Mouse (Mus musculus): ENCODE results near the gene Polr2b. TPM values are rescaled to one million over a fixed set of nuclear protein-coding genes. Genes with fewer than 3 reads are reported as not detected.

The Polr2b gene
- polyA plus RNA-seq, 1 experiment from 2014 or later: 40.0 TPM

- peaks cover 0 to 2% of the 10 kb centered on the region in 2 experiments; a peak in 1 of 4 replicates for H3K4me1 ChIP-seq (ENCODE audit: control insufficient read depth in 2 of 2, insufficient read depth in 2 of 2, low read length in 2 of 2)
- no peak overlapping the region for H3K4me2 ChIP-seq (ENCODE audit: low read length)
- no peak overlapping the region for H3K9ac ChIP-seq (ENCODE audit: low read length)
- peaks cover 77% of the 10 kb centered on the region for H3K36me3 ChIP-seq (ENCODE audit: control insufficient read depth, insufficient read depth, low read length)
- no peak overlapping the region for H3K4me3 ChIP-seq (ENCODE audit: control insufficient read depth in 1 of 2, insufficient read depth in 1 of 2, low read depth in 1 of 2, low read length in 2 of 2)
- H3K27ac ChIP-seq (replicated peaks in 1 of 2; ENCODE audit: control insufficient read depth in 1 of 2, insufficient read depth in 1 of 2, low read depth in 2 of 2, low read length in 2 of 2): no peak overlapping the region
- no peak for ATAC-seq (ENCODE audit: insufficient number of reproducible peaks, insufficient read depth, low FRiP score, low read depth)
- H3K27me3 ChIP-seq (ENCODE audit: control insufficient read depth, insufficient read depth, low read length): no peaks in the 10 kb centered on the region
- H3K9me3 ChIP-seq (ENCODE audit: control insufficient read depth, low read length): no peaks in the 10 kb centered on the region
- WGBS: 87% methylated on average over 7 of the region's 7 CpGs
Measured at GRCm38 (mm10) chr5:77292803-77293522, 17.0 kb upstream of the Polr2b start.

- Histone ChIP-seq H3K4me1 (ENCODE audit: control insufficient read depth in 2 of 2, insufficient read depth in 2 of 2, low read length in 2 of 2) (no peaks in the 10 kb centered on the region), H3K4me3 (ENCODE audit: control insufficient read depth in 1 of 2, insufficient read depth in 1 of 2, low read depth in 1 of 2, low read length in 2 of 2) (no peak overlapping the region), H3K9me3 (ENCODE audit: control insufficient read depth, low read length) (no peaks in the 10 kb centered on the region), H3K4me2 (ENCODE audit: low read length) (no peak overlapping the region), H3K27ac (replicated peaks in 1 of 2; ENCODE audit: control insufficient read depth in 1 of 2, insufficient read depth in 1 of 2, low read depth in 2 of 2, low read length in 2 of 2) (no peak overlapping the region), H3K36me3 (ENCODE audit: control insufficient read depth, insufficient read depth, low read length) (peaks cover 55% of the 10 kb centered on the region), H3K27me3 (ENCODE audit: control insufficient read depth, insufficient read depth, low read length) (no peaks in the 10 kb centered on the region), H3K9ac (ENCODE audit: low read length) (no peak overlapping the region)
- ATAC-seq (ENCODE audit: insufficient number of reproducible peaks, insufficient read depth, low FRiP score, low read depth): no peak
- WGBS: 90% methylated on average over 2 of the region's 2 CpGs
Measured at GRCm38 (mm10) chr5:77299486-77299885, 10.5 kb upstream of the Polr2b start.

GRCm38 (mm10) chr5:77301296-77301903, 8.5 kb upstream of the Polr2b start:
- Histone ChIP-seq H3K36me3 (ENCODE audit: control insufficient read depth, insufficient read depth, low read length) (peaks cover 60% of the 10 kb centered on the region), H3K27ac (replicated peaks in 1 of 2; ENCODE audit: control insufficient read depth in 1 of 2, insufficient read depth in 1 of 2, low read depth in 2 of 2, low read length in 2 of 2) (no peak overlapping the region), H3K9ac (ENCODE audit: low read length) (no peak overlapping the region), H3K9me3 (ENCODE audit: control insufficient read depth, low read length) (no peaks in the 10 kb centered on the region), H3K4me3 (ENCODE audit: control insufficient read depth in 1 of 2, insufficient read depth in 1 of 2, low read depth in 1 of 2, low read length in 2 of 2) (no peak overlapping the region), H3K4me2 (ENCODE audit: low read length) (no peak overlapping the region), H3K27me3 (ENCODE audit: control insufficient read depth, insufficient read depth, low read length) (no peaks in the 10 kb centered on the region), H3K4me1 (ENCODE audit: control insufficient read depth in 2 of 2, insufficient read depth in 2 of 2, low read length in 2 of 2) (no peaks in the 10 kb centered on the region)
- WGBS: 74% methylated on average over 6 of the region's 6 CpGs
- ATAC-seq (ENCODE audit: insufficient number of reproducible peaks, insufficient read depth, low FRiP score, low read depth): no peak

GRCm38 (mm10) chr5:77307821-77308553, 2.0 kb upstream of the Polr2b start:
- H3K27me3 ChIP-seq (ENCODE audit: control insufficient read depth, insufficient read depth, low read length): no peaks in the 10 kb centered on the region
- no peak for ATAC-seq (ENCODE audit: insufficient number of reproducible peaks, insufficient read depth, low FRiP score, low read depth)
- peaks cover 36% of the 10 kb centered on the region for H3K36me3 ChIP-seq (ENCODE audit: control insufficient read depth, insufficient read depth, low read length)
- no peak overlapping the region for H3K27ac ChIP-seq (replicated peaks in 1 of 2; ENCODE audit: control insufficient read depth in 1 of 2, insufficient read depth in 1 of 2, low read depth in 2 of 2, low read length in 2 of 2)
- H3K9ac ChIP-seq (ENCODE audit: low read length): peak overlapping the region; percentile 81
- no peaks in the 10 kb centered on the region for H3K9me3 ChIP-seq (ENCODE audit: control insufficient read depth, low read length)
- H3K4me3 ChIP-seq (ENCODE audit: control insufficient read depth in 1 of 2, insufficient read depth in 1 of 2, low read depth in 1 of 2, low read length in 2 of 2): peak overlapping the region; percentile 4 to 92; a peak in 2 of 4 replicates
- 84% methylated on average over 5 of the region's 5 CpGs for WGBS
- H3K4me1 ChIP-seq (ENCODE audit: control insufficient read depth in 2 of 2, insufficient read depth in 2 of 2, low read length in 2 of 2): peaks cover 6 to 22% of the 10 kb centered on the region in 2 experiments
- peak overlapping the region; percentile 100 for H3K4me2 ChIP-seq (ENCODE audit: low read length)

- peak overlapping the region; percentile 100 for H3K4me2 ChIP-seq (ENCODE audit: low read length)
- no peaks in the 10 kb centered on the region for H3K9me3 ChIP-seq (ENCODE audit: control insufficient read depth, low read length)
- whole genome bisulfite sequencing: under 1% methylated on average over 76 of the region's 76 CpGs
- H3K36me3 ChIP-seq (ENCODE audit: control insufficient read depth, insufficient read depth, low read length): peaks cover 47% of the 10 kb centered on the region
- H3K27ac ChIP-seq (replicated peaks in 1 of 2; ENCODE audit: control insufficient read depth in 1 of 2, insufficient read depth in 1 of 2, low read depth in 2 of 2, low read length in 2 of 2): no peak overlapping the region
- peak; percentile 40 for ATAC-seq (ENCODE audit: insufficient number of reproducible peaks, insufficient read depth, low FRiP score, low read depth)
- H3K4me1 ChIP-seq (ENCODE audit: control insufficient read depth in 2 of 2, insufficient read depth in 2 of 2, low read length in 2 of 2): peaks cover 6 to 22% of the 10 kb centered on the region in 2 experiments
- no peaks in the 10 kb centered on the region for H3K27me3 ChIP-seq (ENCODE audit: control insufficient read depth, insufficient read depth, low read length)
- peak overlapping the region; percentile 81 for H3K9ac ChIP-seq (ENCODE audit: low read length)
- H3K4me3 ChIP-seq (ENCODE audit: control insufficient read depth in 1 of 2, insufficient read depth in 1 of 2, low read depth in 1 of 2, low read length in 2 of 2): peak overlapping the region; percentile 68 to 92
Measured at GRCm38 (mm10) chr5:77309051-77309906, 668 bp upstream of the Polr2b start.

GRCm38 (mm10) chr5:77314206-77314605, 4.3 kb downstream of the Polr2b start:
- H3K4me1 ChIP-seq (ENCODE audit: control insufficient read depth in 2 of 2, insufficient read depth in 2 of 2, low read length in 2 of 2): peaks cover 0 to 10% of the 10 kb centered on the region in 2 experiments; a peak in 2 of 4 replicates
- no peaks in the 10 kb centered on the region for H3K27me3 ChIP-seq (ENCODE audit: control insufficient read depth, insufficient read depth, low read length)
- no peak for ATAC-seq (ENCODE audit: insufficient number of reproducible peaks, insufficient read depth, low FRiP score, low read depth)
- H3K36me3 ChIP-seq (ENCODE audit: control insufficient read depth, insufficient read depth, low read length): peaks cover 60% of the 10 kb centered on the region
- H3K4me2 ChIP-seq (ENCODE audit: low read length): no peak overlapping the region
- H3K9ac ChIP-seq (ENCODE audit: low read length): no peak overlapping the region
- no peak overlapping the region for H3K27ac ChIP-seq (replicated peaks in 1 of 2; ENCODE audit: control insufficient read depth in 1 of 2, insufficient read depth in 1 of 2, low read depth in 2 of 2, low read length in 2 of 2)
- H3K9me3 ChIP-seq (ENCODE audit: control insufficient read depth, low read length): no peaks in the 10 kb centered on the region
- WGBS: 91% methylated on average over 4 of the region's 4 CpGs
- no peak overlapping the region for H3K4me3 ChIP-seq (ENCODE audit: control insufficient read depth in 1 of 2, insufficient read depth in 1 of 2, low read depth in 1 of 2, low read length in 2 of 2)

GRCm38 (mm10) chr5:77314986-77315385, 5.0 kb downstream of the Polr2b start:
- H3K9me3 ChIP-seq (ENCODE audit: control insufficient read depth, low read length): no peaks in the 10 kb centered on the region
- no peak overlapping the region for H3K4me3 ChIP-seq (ENCODE audit: control insufficient read depth in 1 of 2, insufficient read depth in 1 of 2, low read depth in 1 of 2, low read length in 2 of 2)
- H3K27me3 ChIP-seq (ENCODE audit: control insufficient read depth, insufficient read depth, low read length): no peaks in the 10 kb centered on the region
- WGBS: 92% methylated on average over 6 of the region's 6 CpGs
- H3K27ac ChIP-seq (replicated peaks in 1 of 2; ENCODE audit: control insufficient read depth in 1 of 2, insufficient read depth in 1 of 2, low read depth in 2 of 2, low read length in 2 of 2): no peak overlapping the region
- peaks cover 0 to 10% of the 10 kb centered on the region in 2 experiments; a peak in 2 of 4 replicates for H3K4me1 ChIP-seq (ENCODE audit: control insufficient read depth in 2 of 2, insufficient read depth in 2 of 2, low read length in 2 of 2)
- no peak for ATAC-seq (ENCODE audit: insufficient number of reproducible peaks, insufficient read depth, low FRiP score, low read depth)
- no peak overlapping the region for H3K4me2 ChIP-seq (ENCODE audit: low read length)
- no peak overlapping the region for H3K9ac ChIP-seq (ENCODE audit: low read length)
- peaks cover 67% of the 10 kb centered on the region for H3K36me3 ChIP-seq (ENCODE audit: control insufficient read depth, insufficient read depth, low read length)
